Mouse (Mus musculus) heart, postnatal 14 days (tissue): ENCODE measurements around the gene Gnai2. TPM values are rescaled to one million over a fixed set of nuclear protein-coding genes. Genes with fewer than 3 reads are reported as not detected.

Experiments used
- DNase-seq, 2 experiments: peaks; one replicate each; pipeline ENCODE4 v3.0.0; 2021 to 2022
- intact Hi-C: fragments of 180-260 bp; cut with DNase I; formaldehyde crosslinking; loops from one replicate; pipeline ENCODE4 v1.15.1; 2025
- total RNA-seq, 2 experiments: library from RNA; stranded (reverse); gene quantifications; 2 replicates each; pipeline ENCODE4 v1.2.3; 2021

The Gnai2 gene
- total RNA-seq, 2 experiments from 2014 or later: 318 to 327 TPM

DNA sequence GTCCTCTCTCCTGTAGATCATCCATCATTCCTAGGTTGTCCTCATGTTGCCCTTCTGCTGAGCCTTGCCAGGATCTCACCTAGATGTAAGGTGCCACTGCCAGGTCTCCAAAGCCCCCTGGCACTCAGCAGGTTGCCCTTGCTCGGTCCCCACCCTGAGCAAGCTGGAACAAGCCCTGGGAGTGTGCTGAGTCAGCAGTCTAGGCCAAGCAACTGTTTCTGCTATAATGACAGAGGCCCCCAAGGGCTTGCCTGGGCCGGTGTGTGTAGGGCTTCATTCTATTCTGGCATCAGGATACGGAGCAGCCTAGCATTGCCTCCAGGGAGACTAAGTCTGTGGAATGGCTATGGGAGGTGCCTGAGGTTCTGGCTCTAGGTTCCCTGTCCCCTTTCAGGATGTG, 25.6 kb upstream of the Gnai2 start:
- DNase-seq: no peak
- intact Hi-C loops: no loop called here

- intact Hi-C loops: no loop called here
- no peak for DNase-seq
Measured at GRCm38 (mm10) chr9:107659961-107660360, 24.8 kb upstream of the Gnai2 start.

GRCm38 (mm10) chr9:107659551-107659950, 24.4 kb upstream of the Gnai2 start:
- DNase-seq: no peak
- intact Hi-C loops: no loop called here

DNA sequence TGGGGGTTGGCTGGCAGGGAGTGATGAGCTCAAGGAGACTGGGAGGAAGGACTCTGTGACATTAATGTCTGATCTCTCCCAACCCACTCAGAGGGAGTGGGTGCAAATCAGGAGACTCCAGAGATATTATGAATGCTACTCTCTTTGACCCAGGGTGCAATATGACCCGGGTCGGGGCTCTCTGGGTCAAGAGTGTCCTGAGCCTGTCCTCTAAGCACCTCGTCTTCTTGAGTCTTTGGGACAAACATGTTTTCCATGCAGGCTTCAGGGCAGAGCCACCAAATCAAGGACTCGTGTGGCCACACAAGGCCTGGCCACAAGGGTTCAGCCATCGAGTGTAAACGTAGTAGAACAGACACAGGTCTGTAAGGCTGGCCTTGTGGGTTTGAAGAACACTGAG, 22.9 kb upstream of the Gnai2 start:
- no peak for DNase-seq
- intact Hi-C loops: no loop called here

- no peak for DNase-seq
- intact Hi-C loops: no loop called here
Measured at GRCm38 (mm10) chr9:107657144-107657543, 22.0 kb upstream of the Gnai2 start.

- intact Hi-C loops: no loop called here
- no peak for DNase-seq
Measured at GRCm38 (mm10) chr9:107654585-107654984, 19.4 kb upstream of the Gnai2 start.

DNA sequence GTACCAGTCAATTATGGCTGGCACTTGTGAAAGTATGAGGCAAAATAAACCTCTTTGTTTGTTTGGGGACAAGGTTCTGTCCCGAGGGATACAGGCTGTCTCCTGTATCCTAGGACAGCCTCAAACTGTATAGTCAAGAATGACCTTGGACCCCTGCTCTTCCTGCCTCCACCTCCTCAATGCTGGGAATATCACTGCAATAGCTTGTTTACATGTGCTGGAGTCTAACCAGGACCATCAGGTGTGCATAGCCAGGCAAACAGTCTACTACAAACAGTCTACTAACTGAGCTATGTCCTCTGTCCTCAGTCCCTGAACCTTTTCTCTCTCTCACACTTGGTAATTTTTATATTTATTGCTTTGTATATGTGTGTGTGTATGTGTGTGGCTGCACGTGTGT, 18.3 kb upstream of the Gnai2 start:
- intact Hi-C loops: no loop called here

DNA sequence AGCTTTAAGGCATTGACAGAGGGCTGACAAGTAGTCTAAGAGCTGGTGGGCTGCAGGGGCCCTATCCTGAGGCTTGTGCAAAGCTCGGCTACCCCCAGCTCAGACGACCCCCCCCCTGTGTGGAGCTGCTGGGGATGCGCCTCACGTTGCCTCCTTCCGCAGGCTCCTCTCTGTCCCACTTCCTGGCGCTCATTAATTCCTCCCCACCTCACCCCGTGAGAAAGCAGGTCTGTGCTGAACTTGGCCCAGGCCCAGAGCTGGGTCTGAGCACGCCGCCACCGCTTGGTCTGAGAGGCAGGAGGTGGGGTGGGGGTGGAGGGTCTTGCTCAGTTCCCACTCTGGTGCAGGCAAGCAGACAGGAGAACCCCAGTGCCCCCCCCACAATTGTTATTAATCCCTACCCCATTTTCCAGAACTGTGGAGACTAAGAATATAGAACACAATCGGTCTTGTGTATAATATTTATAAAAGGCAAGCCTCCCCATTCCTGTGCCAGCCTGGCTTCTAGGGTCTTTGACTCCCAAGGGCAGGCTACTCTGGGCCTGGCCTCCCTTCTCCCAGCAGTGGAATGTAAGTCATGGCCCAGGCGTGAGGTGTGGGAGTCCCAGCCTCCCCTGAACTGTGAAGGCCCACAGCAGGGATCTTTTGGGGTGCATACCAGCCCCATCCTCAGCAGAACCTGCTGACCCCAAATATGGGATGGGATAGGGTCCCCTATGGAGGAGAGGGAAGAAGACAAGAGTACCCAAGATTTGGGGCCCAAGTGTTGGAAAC, 15.7 kb upstream of the Gnai2 start:
- no peak for DNase-seq
- intact Hi-C loops: no loop called here

More for the DNA sequence above, 18.3 kb upstream of the Gnai2 start:
- no peak for DNase-seq

DNA sequence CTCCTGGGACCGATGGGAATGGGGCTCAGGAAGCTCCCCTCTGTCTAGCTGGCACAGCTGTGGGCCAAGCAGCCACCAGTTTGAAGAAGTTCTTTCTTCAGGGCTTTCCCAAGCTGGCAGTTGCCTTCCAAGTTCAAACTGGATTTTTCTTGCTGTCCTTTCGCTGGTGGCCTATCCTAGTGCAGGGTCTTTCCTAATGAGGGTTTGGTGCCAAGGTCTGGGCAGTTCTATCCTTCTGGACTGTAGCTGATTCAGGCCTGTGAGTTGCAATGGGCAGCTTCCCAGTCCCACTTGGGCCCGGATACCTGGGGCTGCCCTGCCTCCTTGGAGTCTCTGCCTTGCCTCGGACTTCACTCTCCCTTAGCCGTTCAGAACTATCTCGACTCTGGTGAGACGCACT, 15.1 kb upstream of the Gnai2 start:
- no peak for DNase-seq
- intact Hi-C loops: no loop called here

DNA sequence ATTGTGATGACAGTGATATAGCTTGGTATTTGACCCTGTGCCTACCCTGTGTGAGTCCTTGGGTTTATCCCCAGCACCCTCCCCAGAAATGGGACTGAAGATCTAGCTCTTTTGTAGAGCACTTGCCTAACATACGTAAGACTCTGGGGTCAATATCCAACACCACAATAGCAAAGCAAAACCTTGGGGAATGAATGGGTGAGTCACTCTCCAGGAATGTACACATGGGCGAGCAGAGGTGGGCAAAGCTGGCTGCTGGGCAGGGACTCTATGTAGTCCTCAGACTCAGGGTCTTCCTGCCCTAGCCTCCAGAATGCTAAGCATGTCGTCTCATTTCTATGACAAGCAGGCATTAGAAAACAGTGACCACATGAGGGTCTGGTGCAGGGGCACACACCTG, 13.6 kb upstream of the Gnai2 start:
- intact Hi-C loops: loop anchor here (5.0 kb wide), 1 partner anchor 89 kb away; no protein-coding TSS in a partner anchor
- DNase-seq: no peak

- DNase-seq: no peak
- intact Hi-C loops: loop anchor here (5.0 kb wide), 1 partner anchor 90 kb away; no protein-coding TSS in a partner anchor
Measured at GRCm38 (mm10) chr9:107646975-107647374, 11.8 kb upstream of the Gnai2 start.

GRCm38 (mm10) chr9:107645577-107645976, 10.4 kb upstream of the Gnai2 start:
- intact Hi-C loops: loop anchor here (1.0 to 5.0 kb wide), 2 partner anchors 31 to 92 kb away; no protein-coding TSS in a partner anchor
- peak; percentile 84 to 89 for DNase-seq

- intact Hi-C loops: loop anchor here (1.0 to 5.0 kb wide), 2 partner anchors 31 to 92 kb away; no protein-coding TSS in a partner anchor
- no peak for DNase-seq
Measured at GRCm38 (mm10) chr9:107645153-107645510, 10.0 kb upstream of the Gnai2 start.

- peak; percentile 96 to 98 for DNase-seq
- intact Hi-C loops: loop anchor here (1.0 to 5.0 kb wide), 3 partner anchors 32 to 93 kb away; no protein-coding TSS in a partner anchor
Measured at GRCm38 (mm10) chr9:107644495-107645152, 9.5 kb upstream of the Gnai2 start.

DNA sequence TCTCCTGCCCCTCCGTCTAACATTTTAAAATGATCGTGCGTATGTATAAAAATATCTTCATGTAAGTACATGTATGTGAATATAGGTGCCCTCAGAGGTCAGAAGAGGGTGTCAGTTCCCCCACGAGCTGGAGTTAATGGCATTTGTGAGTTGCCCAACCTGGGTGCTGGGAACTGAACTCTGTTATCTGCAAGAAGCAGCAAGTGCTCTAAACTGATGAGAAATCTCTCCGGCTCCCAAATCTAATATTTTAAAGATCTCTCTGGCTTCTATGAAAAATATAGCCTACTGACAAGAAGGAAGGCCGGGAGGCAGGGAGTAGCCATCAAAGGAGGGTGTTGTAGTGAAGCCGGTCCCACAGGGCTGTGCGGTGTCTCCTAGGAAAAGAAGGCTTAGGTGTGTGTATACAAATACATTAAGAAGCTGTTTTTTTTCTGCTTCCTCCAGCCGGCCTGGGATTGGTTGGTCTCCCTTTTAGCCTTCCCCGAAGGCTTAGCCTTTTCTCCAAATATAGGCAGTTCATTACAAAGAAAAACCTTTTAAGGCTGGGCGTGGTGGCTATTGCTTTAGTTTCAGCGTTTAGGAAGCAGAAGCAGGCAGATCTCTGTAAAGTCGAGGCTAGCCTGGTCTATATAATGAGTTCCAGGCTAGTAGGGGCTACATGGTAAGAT, 8.5 kb upstream of the Gnai2 start:
- intact Hi-C loops: loop anchor here (1.0 to 2.0 kb wide), 2 partner anchors 21 to 41 kb away; no protein-coding TSS in a partner anchor
- DNase-seq: no peak

DNA sequence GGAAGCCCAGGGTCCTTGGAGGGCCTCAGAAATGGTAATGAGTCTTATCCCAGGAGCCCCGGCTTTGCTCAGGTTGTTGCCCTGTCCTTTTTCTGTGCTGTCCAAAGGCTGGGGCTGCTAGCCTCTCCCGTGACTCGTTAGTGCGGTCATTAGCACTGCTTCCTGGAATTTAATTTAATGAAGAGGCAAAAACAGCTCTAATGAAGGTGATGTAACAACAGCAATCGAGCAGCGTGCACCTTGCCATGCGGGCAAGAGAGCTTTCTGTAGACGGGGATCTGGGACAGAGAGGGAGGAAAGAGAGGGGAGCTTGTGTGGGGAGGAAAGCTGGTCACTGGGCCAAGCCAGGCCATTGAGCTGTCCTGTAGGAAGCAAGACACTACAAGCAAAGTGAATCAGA, 6.5 kb upstream of the Gnai2 start:
- no peak for DNase-seq
- intact Hi-C loops: loop anchor here (2.0 kb wide), 1 partner anchor 19 kb away; no protein-coding TSS in a partner anchor

DNA sequence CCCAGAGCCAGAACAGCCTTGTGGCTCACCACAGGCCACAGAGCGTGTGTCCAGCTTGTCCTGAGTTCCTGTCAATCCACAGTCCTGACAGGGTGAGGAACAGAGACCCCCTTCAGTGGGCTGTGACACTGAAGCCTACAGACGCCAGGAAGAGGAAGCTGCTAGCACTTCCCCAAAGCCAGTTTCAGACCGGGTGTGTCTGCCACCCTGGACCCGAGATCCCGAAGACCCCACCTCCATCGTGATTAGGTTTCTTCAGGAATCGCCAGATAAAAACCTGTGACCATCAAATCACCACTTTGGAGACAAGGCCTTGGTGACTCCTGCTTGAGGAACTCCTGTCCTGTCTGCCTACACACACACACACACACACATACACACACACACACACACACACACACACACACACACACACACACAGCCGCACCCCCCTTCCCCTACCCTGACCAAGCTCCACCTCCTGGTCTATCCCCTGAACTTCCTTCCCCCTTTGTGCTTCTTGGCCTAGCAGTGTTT, 5.1 kb upstream of the Gnai2 start:
- no peak for DNase-seq
- intact Hi-C loops: no loop called here

GRCm38 (mm10) chr9:107637070-107637469, 1.9 kb upstream of the Gnai2 start:
- intact Hi-C loops: no loop called here
- DNase-seq: no peak

GRCm38 (mm10) chr9:107634406-107635278, 525 bp downstream of the Gnai2 start:
- intact Hi-C loops: no loop called here
- no peak for DNase-seq
